Mouse (Mus musculus) natural killer cell, adult 2 months (primary cell): Measurements from ENCODE around the gene Ndufa10.
A peak's percentile ranks its signal among the peaks of the same experiment; 100 is the strongest.
"Not testable (repeated sequence)": the region's sequence is repeated elsewhere in the genome, so short reads cannot be mapped to it uniquely, and the experiment has no call there.

ENCODE experiments used
- DNase-seq, 2 experiments: peaks; one replicate each; pipeline ENCODE4 v3.0.0; 2022; ENCODE audit warnings: low spot score in 2 of 2

Ndufa10 gene

GRCm38 (mm10) chr1:92473165-92474041, at the start of gene Ndufa10:
Gene Ndufa10 (minus strand): TSS chr1:92473860.
- DNase-seq = peak; percentile 95

GRCm38 (mm10) chr1:92521376-92521775, 47.7 kb upstream of the Ndufa10 start:
- DNase-seq = no peak

- DNase-seq = no peak
Measured at GRCm38 (mm10) chr1:92519046-92519445, 45.4 kb upstream of the Ndufa10 start.

GRCm38 (mm10) chr1:92518561-92518960, 44.9 kb upstream of the Ndufa10 start, which contains the start of gene Olfr1414:
Gene Olfr1414 (minus strand): TSS chr1:92518661.
- no peak for DNase-seq

GRCm38 (mm10) chr1:92515390-92515789, 41.7 kb upstream of the Ndufa10 start:
- DNase-seq = peak; percentile 14 to 41

GRCm38 (mm10) chr1:92511646-92512045, 38.0 kb upstream of the Ndufa10 start:
- not testable (repeated sequence) for DNase-seq

- no peak for DNase-seq
Measured at GRCm38 (mm10) chr1:92496001-92496400, 22.3 kb upstream of the Ndufa10 start, which contains the start of gene Olfr1415. Gene Olfr1415 (minus strand): TSS chr1:92496101.

- no peak for DNase-seq
Measured at GRCm38 (mm10) chr1:92485013-92485412, 11.4 kb upstream of the Ndufa10 start, which contains the start of gene Olfr1416. Gene Olfr1416 (minus strand): TSS chr1:92485113.

- DNase-seq = no peak
Measured at GRCm38 (mm10) chr1:92474066-92474578, 462 bp upstream of the Ndufa10 start.

GRCm38 (mm10) chr1:92468891-92469290, 4.8 kb downstream of the Ndufa10 start:
- peak; percentile 45 to 56 for DNase-seq

GRCm38 (mm10) chr1:92458416-92458815, 15.2 kb downstream of the Ndufa10 start:
- no peak for DNase-seq

GRCm38 (mm10) chr1:92457758-92458157, 15.9 kb downstream of the Ndufa10 start:
- DNase-seq = no peak

GRCm38 (mm10) chr1:92453751-92454445, 19.8 kb downstream of the Ndufa10 start:
- no peak for DNase-seq

GRCm38 (mm10) chr1:92448293-92448692, 25.4 kb downstream of the Ndufa10 start:
- no peak for DNase-seq

GRCm38 (mm10) chr1:92441453-92442063, 32.1 kb downstream of the Ndufa10 start:
- no peak for DNase-seq

- DNase-seq = no peak
Measured at GRCm38 (mm10) chr1:92440066-92440750, 33.5 kb downstream of the Ndufa10 start.

GRCm38 (mm10) chr1:92437678-92438271, 35.9 kb downstream of the Ndufa10 start:
- DNase-seq = no peak

- no peak for DNase-seq
Measured at GRCm38 (mm10) chr1:92436831-92437321, 36.8 kb downstream of the Ndufa10 start.

GRCm38 (mm10) chr1:92434986-92435385, 38.7 kb downstream of the Ndufa10 start:
- no peak for DNase-seq

- DNase-seq = no peak
Measured at GRCm38 (mm10) chr1:92432791-92433190, 40.9 kb downstream of the Ndufa10 start.

GRCm38 (mm10) chr1:92432098-92432497, 41.6 kb downstream of the Ndufa10 start:
- DNase-seq = no peak
